Mouse (Mus musculus) liver, embryonic 11.5 days (tissue): ENCODE measurements around the gene C1galt1. TPM values are rescaled to one million over a fixed set of nuclear protein-coding genes. Genes with fewer than 3 reads are reported as not detected.

Experiments
- ATAC-seq: fragments of 200-750 bp; cut with Nextera tagmentation; replicated peaks from 2 replicates; pipeline ENCODE4 v1.8.0; 2017; ENCODE audit warnings: moderate number of reproducible peaks, mild to moderate bottlenecking, moderate TSS enrichment, moderate library complexity; ENCODE audit not compliant: low FRiP score
- DNase-seq: peaks from one replicate; pipeline ENCODE4 v3.0.0-alpha.2; 2017; ENCODE audit warnings: low spot score
- H3K27ac ChIP-seq: fragments of 300-500 bp; sonication (generic); 2 replicates; pipeline ENCODE4 v1.5.1; 2014; ENCODE audit warnings: mild to moderate bottlenecking, low read depth, low read length, control low read depth
- H3K27me3 ChIP-seq: fragments of 300-500 bp; sonication (generic); replicated peaks from 2 replicates; pipeline ENCODE4 v1.6.1; 2014; ENCODE audit warnings: low read length, mixed read lengths; ENCODE audit not compliant: control insufficient read depth, insufficient read depth
- H3K36me3 ChIP-seq: fragments of 300-500 bp; sonication (generic); 2 replicates; pipeline ENCODE4 v1.6.1; 2014; ENCODE audit warnings: mild to moderate bottlenecking, low read length, moderate library complexity, mixed read lengths; ENCODE audit not compliant: control insufficient read depth, insufficient read depth
- H3K4me1 ChIP-seq: fragments of 300-500 bp; sonication (generic); replicated peaks from 2 replicates; pipeline ENCODE4 v1.6.1; 2014; ENCODE audit warnings: low read length, mixed read lengths; ENCODE audit not compliant: control insufficient read depth, insufficient read depth
- H3K4me2 ChIP-seq: fragments of 300-500 bp; sonication (generic); 2 replicates; pipeline ENCODE4 v1.6.1; 2014; ENCODE audit warnings: mild to moderate bottlenecking, control low read depth, moderate library complexity
- H3K4me3 ChIP-seq: fragments of 300-500 bp; sonication (generic); 2 replicates; pipeline ENCODE4 v1.5.1; 2014; ENCODE audit warnings: low read depth, low read length, control low read depth
- H3K9ac ChIP-seq: fragments of 300-500 bp; sonication (generic); 2 replicates; pipeline ENCODE4 v1.6.1; 2014; ENCODE audit warnings: low read depth, low read length, control low read depth
- H3K9me3 ChIP-seq: fragments of 300-500 bp; sonication (generic); 2 replicates; pipeline ENCODE4 v1.6.1; 2016; ENCODE audit warnings: low read length, inconsistent platforms, mixed read lengths; ENCODE audit not compliant: control insufficient read depth
- WGBS: fragments of 180-500 bp; shearing (Covaris S2); extraction: QIAGEN DNeasy Blood & Tissue Kit; methylation state at CpG from one replicate; pipeline ENCODE4 v1.1.7; 2014; 5-methylcytosine and 5-hydroxymethylcytosine counted together
- polyA plus RNA-seq: library from polyadenylated mRNA; unstranded; fragments of >200 nt; fragmentation: Nextera tagmentation; extraction: Ambion mirVana; gene quantifications from 2 replicates; pipeline ENCODE4 v1.2.1, GENCODE M21; 2014

The C1galt1 gene
- polyA plus RNA-seq, 1 experiment from 2014 or later, result 11.4 TPM

DNA sequence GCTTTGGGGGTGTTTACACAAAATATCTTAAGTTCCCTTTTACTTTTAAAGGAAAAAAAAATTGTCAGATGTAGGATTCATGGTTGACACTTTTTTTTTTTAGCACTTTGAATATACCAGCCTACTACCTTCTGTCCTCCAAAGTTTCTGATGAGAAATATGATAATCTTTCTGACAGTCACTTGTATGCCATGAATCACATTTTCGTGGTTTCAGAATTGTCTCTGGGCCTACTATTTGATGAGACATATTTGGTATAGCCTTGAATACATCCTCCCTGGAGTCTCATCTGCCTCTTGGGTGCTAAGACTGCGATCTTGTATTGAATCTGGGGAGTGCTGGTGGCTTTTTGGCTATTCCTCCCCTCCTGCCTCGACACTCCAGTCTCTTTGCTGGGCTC lies 8.8 kb downstream of the C1galt1 start:
- Histone ChIP-seq H3K36me3 (no peaks in the 10 kb centered on the region), H3K4me1 (peaks cover 54% of the 10 kb centered on the region), H3K9me3 (no peaks in the 10 kb centered on the region), H3K4me3 (no peak overlapping the region), H3K27ac (no peak overlapping the region), H3K4me2 (0 out of 2 replicates have a peak overlapping the region, but pooled peaks have one; percentile 21), H3K27me3 (no peaks in the 10 kb centered on the region), H3K9ac (no peak overlapping the region)
- no peak for DNase-seq
- no peak for ATAC-seq
- WGBS, result 69% methylated on average over 3 of the region's 3 CpGs

GRCm38 (mm10) chr6:7856682-7857290 lies 12.1 kb downstream of the C1galt1 start:
- Histone ChIP-seq H3K4me3 (no peak overlapping the region), H3K36me3 (no peaks in the 10 kb centered on the region), H3K9ac (no peak overlapping the region), H3K27ac (peak overlapping the region; percentile 67), H3K27me3 (no peaks in the 10 kb centered on the region), H3K9me3 (no peaks in the 10 kb centered on the region), H3K4me1 (peaks cover 45% of the 10 kb centered on the region), H3K4me2 (no peak overlapping the region; the same call in 1 of the 2 replicates)
- 53% methylated on average over 5 of the region's 5 CpGs for WGBS
- ATAC-seq, result peak; percentile 44
- DNase-seq, result no peak

- peak overlapping the region; percentile 34 for H3K4me2 ChIP-seq
- WGBS, result 72% methylated on average over 8 of the region's 8 CpGs
- DNase-seq, result no peak
- H3K9me3 ChIP-seq, result no peaks in the 10 kb centered on the region
- ATAC-seq, result peak; percentile 76
- H3K4me3 ChIP-seq, result no peak overlapping the region
- no peaks in the 10 kb centered on the region for H3K36me3 ChIP-seq
- H3K4me1 ChIP-seq, result peaks cover 43% of the 10 kb centered on the region
- H3K9ac ChIP-seq, result no peak overlapping the region
- H3K27me3 ChIP-seq, result no peaks in the 10 kb centered on the region
- peak overlapping the region; percentile 67 for H3K27ac ChIP-seq
These were observed 13.0 kb downstream of the C1galt1 start for GRCm38 (mm10) chr6:7857356-7858247.

DNA sequence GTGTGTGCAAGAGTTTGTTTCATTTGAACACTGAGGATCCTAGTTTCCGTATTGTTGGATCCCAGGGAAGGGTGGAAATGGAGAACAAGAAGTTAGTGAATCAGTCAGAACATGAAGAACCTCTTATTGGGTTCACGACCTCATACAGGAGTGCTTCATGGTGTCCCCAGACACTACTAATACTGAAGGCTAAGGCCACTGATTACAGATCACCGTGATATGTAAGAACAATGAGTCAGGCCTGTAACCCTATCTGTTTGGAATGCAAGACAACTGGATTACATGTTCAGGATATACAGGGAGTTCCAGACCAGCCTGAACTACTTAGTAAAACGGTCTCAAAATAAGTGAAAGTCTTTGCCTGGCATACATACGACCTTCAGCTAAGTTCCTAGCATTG lies 13.9 kb downstream of the C1galt1 start:
- Histone ChIP-seq H3K4me2 (no peak overlapping the region), H3K36me3 (no peaks in the 10 kb centered on the region), H3K4me3 (no peak overlapping the region), H3K9ac (no peak overlapping the region), H3K9me3 (no peaks in the 10 kb centered on the region), H3K27ac (peak overlapping the region; percentile 67; the same call in 1 of the 2 replicates), H3K27me3 (no peaks in the 10 kb centered on the region), H3K4me1 (peaks cover 41% of the 10 kb centered on the region)
- DNase-seq (no peak), ATAC-seq (no peak)
- WGBS, result 76% methylated on average over 5 of the region's 5 CpGs

- Histone ChIP-seq H3K4me3 (no peak overlapping the region), H3K36me3 (no peaks in the 10 kb centered on the region), H3K9ac (no peak overlapping the region), H3K4me2 (no peak overlapping the region), H3K4me1 (peaks cover 37% of the 10 kb centered on the region), H3K27ac (no peak overlapping the region), H3K27me3 (no peaks in the 10 kb centered on the region), H3K9me3 (no peaks in the 10 kb centered on the region)
- DNase-seq, result no peak
- 94% methylated on average over 3 of the region's 3 CpGs for WGBS
- no peak for ATAC-seq
These were observed 14.5 kb downstream of the C1galt1 start for GRCm38 (mm10) chr6:7859161-7859560.

- no peaks in the 10 kb centered on the region for H3K9me3 ChIP-seq
- H3K9ac ChIP-seq, result no peak overlapping the region
- peaks cover 28% of the 10 kb centered on the region for H3K4me1 ChIP-seq
- H3K27ac ChIP-seq, result no peak overlapping the region
- no peaks in the 10 kb centered on the region for H3K27me3 ChIP-seq
- DNase-seq (no peak), ATAC-seq (no peak)
- H3K4me2 ChIP-seq, result no peak overlapping the region
- no peak overlapping the region for H3K4me3 ChIP-seq
- 84% methylated on average over 3 of the region's 3 CpGs for WGBS
- no peaks in the 10 kb centered on the region for H3K36me3 ChIP-seq
These were observed 16.4 kb downstream of the C1galt1 start for GRCm38 (mm10) chr6:7861033-7861432.

- no peak for ATAC-seq
- no peak for DNase-seq
- no peak overlapping the region for H3K4me3 ChIP-seq
- H3K9me3 ChIP-seq, result no peaks in the 10 kb centered on the region
- H3K4me2 ChIP-seq, result no peak overlapping the region
- no peak overlapping the region for H3K27ac ChIP-seq
- WGBS, result 91% methylated on average over 4 of the region's 4 CpGs
- H3K9ac ChIP-seq, result no peak overlapping the region
- H3K36me3 ChIP-seq, result peaks cover 6% of the 10 kb centered on the region; the same call in 1 of the 2 replicates
- H3K4me1 ChIP-seq, result peaks cover 5% of the 10 kb centered on the region
- no peaks in the 10 kb centered on the region for H3K27me3 ChIP-seq
These were observed 18.7 kb downstream of the C1galt1 start for GRCm38 (mm10) chr6:7863354-7863753.

DNA sequence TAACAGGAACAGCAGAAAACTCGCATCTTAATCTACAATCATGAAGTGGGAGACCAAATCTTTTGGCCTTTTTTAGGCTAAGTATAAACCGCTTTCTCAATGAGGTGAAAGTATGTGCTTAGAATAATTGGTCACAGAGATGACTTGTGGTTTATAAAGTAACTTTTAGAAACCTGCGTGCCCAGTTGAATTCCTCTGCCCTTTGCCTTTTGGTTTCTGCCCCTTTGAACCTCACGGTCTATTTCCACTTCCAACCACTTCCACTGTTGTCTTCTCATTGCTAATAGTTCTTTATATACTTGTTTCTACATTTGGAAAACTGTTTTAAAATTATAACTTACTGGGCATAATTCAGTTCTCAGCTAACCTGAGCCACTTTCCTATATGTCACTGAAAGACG lies 32.2 kb downstream of the C1galt1 start:
- Histone ChIP-seq H3K27me3 (no peaks in the 10 kb centered on the region), H3K4me2 (no peak overlapping the region), H3K9me3 (no peaks in the 10 kb centered on the region), H3K9ac (no peak overlapping the region), H3K4me3 (no peak overlapping the region), H3K36me3 (no peaks in the 10 kb centered on the region; the same call in 1 of the 2 replicates), H3K4me1 (no peaks in the 10 kb centered on the region), H3K27ac (no peak overlapping the region)
- no peak for DNase-seq
- 94% methylated on average over 5 of the region's 5 CpGs for WGBS
- ATAC-seq, result no peak
